Mouse (Mus musculus): ENCODE measurements around the gene Sgk2.

Gene Sgk2

GRCm38 (mm10) chr2:162987218-162987617 is at the start of gene Sgk2:
Gene Sgk2, plus strand, starts transcription at chr2:162987330.
- peak; percentile 32 for DNase-seq (ENCODE audit: low read depth)

DNA sequence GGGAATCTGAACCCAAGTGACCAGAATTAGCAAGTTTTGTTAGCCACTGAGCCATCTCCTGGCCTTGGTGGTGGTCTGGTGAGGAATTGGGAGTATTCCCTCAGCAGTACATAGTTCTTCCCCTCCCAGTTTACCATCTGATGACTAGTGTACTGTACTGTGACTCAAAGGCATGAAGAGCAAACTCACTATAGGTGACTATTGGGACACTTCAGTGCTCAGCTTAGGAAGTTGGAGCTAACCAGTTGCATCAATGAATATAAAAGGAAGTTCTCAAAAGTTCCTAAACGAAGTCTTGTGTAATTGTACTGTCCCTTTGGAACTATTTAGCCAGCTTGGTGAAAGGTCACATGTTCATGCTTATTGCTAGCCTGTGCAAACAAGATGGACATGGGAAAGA is 47.6 kb upstream of the Sgk2 start:
- no peak for DNase-seq (ENCODE audit: low read depth)

GRCm38 (mm10) chr2:162943148-162943846 is 43.8 kb upstream of the Sgk2 start, which contains the start of gene L3mbtl1:
Gene L3mbtl1, plus strand, starts transcription at chr2:162943472.
- DNase-seq (ENCODE audit: low read depth), result no peak

- no peak for DNase-seq (ENCODE audit: low read depth)
These were observed 43.2 kb upstream of the Sgk2 start for GRCm38 (mm10) chr2:162943931-162944330.

- no peak for DNase-seq (ENCODE audit: low read depth)
These were observed 40.2 kb upstream of the Sgk2 start for GRCm38 (mm10) chr2:162946964-162947363.

- DNase-seq (ENCODE audit: low read depth), result no peak
These were observed 39.4 kb upstream of the Sgk2 start for GRCm38 (mm10) chr2:162947736-162948135.

GRCm38 (mm10) chr2:162948221-162948620 is 38.9 kb upstream of the Sgk2 start:
- no peak for DNase-seq (ENCODE audit: low read depth)

GRCm38 (mm10) chr2:162950776-162951175 is 36.4 kb upstream of the Sgk2 start:
- DNase-seq (ENCODE audit: low read depth), result peak; percentile 27

DNA sequence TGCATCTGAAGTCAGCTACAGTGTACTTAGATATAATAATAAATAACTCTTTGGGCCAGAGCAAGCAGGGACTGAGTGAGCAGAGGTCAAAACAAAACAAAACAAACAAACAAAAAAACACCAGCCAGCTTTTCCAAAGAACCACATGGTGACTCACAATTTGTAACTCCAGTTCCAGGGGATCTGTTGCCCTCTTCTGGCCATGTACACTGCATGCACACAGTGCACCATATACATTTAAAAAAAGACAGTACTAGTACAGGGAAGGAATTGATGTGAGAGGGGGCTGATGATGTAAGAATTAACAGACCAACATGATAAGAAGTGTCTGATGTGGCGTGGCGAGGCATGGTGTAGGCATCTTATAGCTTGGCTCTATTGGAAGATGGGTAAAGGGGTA is 30.3 kb upstream of the Sgk2 start:
- peak; percentile 36 for DNase-seq (ENCODE audit: low read depth)

GRCm38 (mm10) chr2:162961321-162961720 is 25.8 kb upstream of the Sgk2 start:
- DNase-seq (ENCODE audit: low read depth), result peak; percentile 80

DNA sequence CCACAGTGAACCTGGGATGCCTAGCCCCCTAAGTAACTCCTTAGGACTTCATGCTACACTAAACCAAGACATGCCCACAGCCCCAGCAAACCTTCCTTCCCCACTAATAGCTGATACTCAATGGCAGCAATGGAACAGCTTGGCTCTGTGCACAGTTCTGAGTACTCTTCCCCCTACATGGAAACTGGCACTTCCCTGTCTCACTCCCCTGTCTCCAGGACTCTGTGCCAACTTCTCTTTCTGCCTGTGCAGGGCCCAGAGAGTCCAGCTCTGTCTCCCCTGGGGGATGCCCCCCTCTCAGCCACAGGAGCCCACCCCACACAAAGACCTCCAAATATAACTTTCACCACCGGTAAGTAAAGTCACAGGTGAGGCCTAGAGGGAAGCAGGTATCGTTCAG is 20.4 kb upstream of the Sgk2 start:
- DNase-seq (ENCODE audit: low read depth), result no peak

DNA sequence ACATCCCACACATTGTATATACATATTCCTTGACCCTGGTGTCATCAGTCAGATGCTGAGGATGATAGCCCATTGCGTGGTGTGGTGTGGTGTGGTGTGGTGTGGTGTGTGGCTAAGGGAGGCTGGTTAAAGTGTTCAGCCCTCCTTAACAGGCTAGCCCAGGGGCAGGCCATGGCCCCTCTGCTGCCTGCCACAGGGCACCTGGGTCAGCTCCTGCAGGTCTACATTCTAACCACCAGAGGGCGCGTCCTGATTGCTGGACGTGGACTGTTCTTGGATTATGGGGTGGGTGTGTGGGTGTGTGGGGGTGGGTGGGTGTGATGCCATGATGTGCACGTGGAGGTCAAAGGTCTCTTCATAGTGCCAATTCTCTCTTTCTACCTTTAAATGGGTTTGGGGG is 18.8 kb upstream of the Sgk2 start:
- DNase-seq (ENCODE audit: low read depth), result peak; percentile 64

- no peak for DNase-seq (ENCODE audit: low read depth)
These were observed 18.0 kb upstream of the Sgk2 start for GRCm38 (mm10) chr2:162969101-162969500.

DNA sequence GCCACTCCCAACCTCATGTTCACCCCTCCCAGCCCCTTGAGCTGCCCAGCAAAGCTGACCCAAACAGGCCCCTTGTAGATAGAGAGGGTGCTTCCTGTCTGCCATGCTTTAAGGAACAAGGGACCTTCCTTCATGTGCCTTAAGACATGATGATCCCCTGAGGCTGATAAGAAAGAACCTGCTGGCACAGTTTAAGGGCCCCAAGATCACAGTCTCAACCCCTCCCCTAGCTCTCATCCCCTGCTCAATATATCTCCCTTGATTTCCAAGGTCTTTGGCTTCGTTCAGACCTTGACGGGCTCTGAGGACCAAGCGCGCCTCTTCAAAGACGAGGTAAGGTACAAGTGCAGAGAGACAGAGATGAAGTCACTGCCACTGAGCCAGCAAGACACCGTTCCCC is 16.2 kb upstream of the Sgk2 start:
- DNase-seq (ENCODE audit: low read depth), result no peak

DNA sequence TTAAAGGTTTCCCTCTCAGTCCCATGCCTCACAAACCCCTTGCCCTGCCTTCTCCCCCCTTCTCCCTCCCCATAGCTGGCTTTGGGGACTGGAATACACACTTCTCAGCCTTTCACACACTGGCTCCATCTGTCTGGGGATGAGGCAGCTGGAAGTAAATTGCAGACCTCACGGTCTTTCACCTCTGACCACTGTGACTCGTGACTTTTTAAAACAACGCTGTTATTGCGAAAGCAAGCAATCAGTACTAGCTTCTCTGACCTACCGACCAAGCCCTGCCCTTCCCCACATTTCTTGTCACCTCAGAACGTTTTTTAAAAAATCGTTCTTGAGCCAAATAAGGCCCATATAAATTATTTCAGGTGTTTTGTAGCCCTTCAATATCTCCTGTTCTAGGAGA is 14.4 kb upstream of the Sgk2 start:
- peak; percentile 60 for DNase-seq (ENCODE audit: low read depth)

GRCm38 (mm10) chr2:162973206-162973605 is 13.9 kb upstream of the Sgk2 start:
- no peak for DNase-seq (ENCODE audit: low read depth)

DNA sequence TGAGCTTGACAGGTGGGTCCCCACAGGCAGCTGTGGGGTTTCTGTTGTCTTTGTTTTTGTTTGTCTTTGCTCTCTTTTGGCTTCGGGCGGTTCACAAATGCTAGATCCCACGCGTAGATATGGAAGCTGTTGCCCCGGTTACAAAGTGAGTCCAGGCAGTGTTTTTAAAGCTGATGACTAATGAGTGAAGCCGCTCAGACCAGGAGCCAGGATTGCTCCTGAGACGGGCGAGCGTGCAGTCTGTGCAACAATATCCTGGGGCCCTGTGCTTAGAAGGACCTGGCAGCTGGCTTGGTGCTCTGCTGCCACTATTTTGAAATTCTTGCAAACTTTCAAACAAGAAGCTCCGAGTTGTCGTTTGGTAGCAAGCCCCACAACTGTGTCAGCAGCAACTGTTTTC is 13.5 kb upstream of the Sgk2 start:
- DNase-seq (ENCODE audit: low read depth), result peak; percentile 87

- peak; percentile 80 for DNase-seq (ENCODE audit: low read depth)
These were observed 11.9 kb upstream of the Sgk2 start for GRCm38 (mm10) chr2:162975157-162975775.

- DNase-seq (ENCODE audit: low read depth), result no peak
These were observed 11.1 kb upstream of the Sgk2 start for GRCm38 (mm10) chr2:162976001-162976400.

DNA sequence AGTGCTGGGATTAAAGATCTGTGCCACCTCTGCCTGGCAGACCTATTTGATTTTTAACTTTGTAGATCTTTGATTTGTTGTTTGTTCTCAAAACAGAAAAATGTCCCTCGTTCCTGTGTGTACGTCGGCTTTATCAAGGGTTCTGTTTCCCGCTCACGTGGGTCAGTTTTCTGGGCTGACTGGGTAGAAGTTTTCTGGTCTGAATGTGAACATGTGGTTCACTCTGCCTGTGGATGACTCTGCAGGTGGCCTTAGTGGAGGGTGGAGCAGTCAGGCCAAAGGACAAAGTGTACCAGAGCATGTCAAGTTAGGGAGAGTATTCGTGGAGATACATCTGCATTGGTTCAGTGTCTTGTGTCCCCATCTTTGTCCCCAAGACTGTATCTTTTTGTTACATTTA is 2.7 kb upstream of the Sgk2 start:
- no peak for DNase-seq (ENCODE audit: low read depth)

- DNase-seq (ENCODE audit: low read depth), result peak; percentile 85
These were observed 1.2 kb upstream of the Sgk2 start for GRCm38 (mm10) chr2:162985923-162986322.

DNA sequence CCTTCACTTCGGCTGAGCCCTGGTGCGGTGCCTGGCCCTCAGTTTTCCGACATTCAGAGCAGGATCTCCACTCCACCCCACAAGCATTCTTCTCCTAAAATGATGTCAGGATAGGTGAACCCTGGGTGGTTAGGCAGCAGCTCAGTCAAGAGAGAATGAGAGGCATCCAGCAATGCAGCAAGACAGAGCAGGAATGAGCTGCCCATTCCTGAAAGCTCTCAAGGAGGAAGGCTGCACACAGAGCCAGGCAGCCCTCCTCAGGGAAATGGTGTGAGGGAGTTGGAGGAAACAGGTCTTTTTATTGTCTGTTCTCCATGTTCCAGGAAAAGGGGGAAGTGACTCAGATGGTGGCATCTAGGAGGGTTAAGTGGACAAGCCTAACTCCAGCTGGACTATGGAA is 366 bp upstream of the Sgk2 start:
- DNase-seq (ENCODE audit: low read depth), result no peak

GRCm38 (mm10) chr2:162988235-162988634 is 1.1 kb downstream of the Sgk2 start:
- no peak for DNase-seq (ENCODE audit: low read depth)

All from NIH3T3 (cell line).